Mouse (Mus musculus) neutrophil, adult 5-6 weeks (primary cell): ENCODE results near the gene Gtsf1. TPM values are rescaled to one million over a fixed set of nuclear protein-coding genes. Genes with fewer than 3 reads are reported as not detected.

Experiments
- ATAC-seq: fragments of 151-379, 151-347 bp; 2 replicates; pipeline ENCODE4 v1.8.0; 2017; ENCODE audit warnings: mild to moderate bottlenecking, moderate TSS enrichment; ENCODE audit not compliant: insufficient number of reproducible peaks, poor library complexity, low FRiP score, severe bottlenecking; ENCODE audit errors: extremely low read depth
- total RNA-seq: library from RNA; stranded (forward); fragments of 200-1000 nt; gene quantifications from 2 replicates; pipeline ENCODE4 v1.2.3, GENCODE M21; 2017

The Gtsf1 gene
- total RNA-seq, 1 experiment from 2014 or later, result not detected

- peak; percentile 62 for ATAC-seq
Observed at GRCm38 (mm10) chr15:103361269-103361668, 69.0 kb downstream of the Gtsf1 start.

DNA sequence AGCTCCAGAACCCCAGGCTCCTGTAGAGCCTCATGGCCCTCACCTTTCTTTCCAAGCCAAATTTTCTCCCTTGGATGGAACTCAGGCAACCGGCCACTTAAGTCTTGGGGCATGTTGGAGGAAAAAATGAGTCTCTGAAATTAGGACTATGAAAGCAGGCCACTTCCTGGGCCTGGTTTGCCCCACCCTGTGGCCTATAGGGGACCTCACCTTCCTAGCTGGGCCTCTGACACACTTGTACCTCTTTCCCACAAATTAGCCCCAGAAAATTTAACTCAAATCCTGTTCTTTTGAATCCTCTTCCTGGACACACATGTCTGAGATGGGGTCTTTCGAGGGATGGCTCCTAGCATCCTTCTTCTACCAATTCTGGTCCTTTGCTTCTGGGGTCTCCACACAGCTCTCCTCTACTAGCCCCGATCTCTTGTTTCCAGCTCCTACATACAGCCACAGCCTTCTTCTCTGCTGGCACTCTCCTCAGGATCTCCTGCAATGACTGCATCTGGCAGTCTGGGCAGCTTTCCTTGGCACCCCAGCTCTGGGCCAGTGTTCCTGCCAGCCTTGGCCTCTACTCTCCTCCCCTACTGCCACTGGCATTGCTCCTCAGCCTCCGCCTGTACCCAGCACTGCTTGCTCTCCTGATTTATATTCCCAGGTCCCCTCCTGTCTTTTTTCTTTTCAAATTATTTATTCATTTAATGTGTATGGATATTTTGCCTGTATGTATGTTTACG, 70.2 kb downstream of the Gtsf1 start:
- no peak for ATAC-seq

GRCm38 (mm10) chr15:103359122-103359510, 71.2 kb downstream of the Gtsf1 start:
- ATAC-seq, result no peak

- no peak for ATAC-seq
Observed at GRCm38 (mm10) chr15:103358278-103359121, 71.8 kb downstream of the Gtsf1 start.

- ATAC-seq, result no peak
Observed at GRCm38 (mm10) chr15:103357817-103358216, 72.5 kb downstream of the Gtsf1 start.

- ATAC-seq, result no peak
Observed at GRCm38 (mm10) chr15:103356130-103356529, 74.1 kb downstream of the Gtsf1 start.

- ATAC-seq, result no peak
Observed at GRCm38 (mm10) chr15:103355420-103355819, 74.8 kb downstream of the Gtsf1 start.

GRCm38 (mm10) chr15:103354690-103355089, 75.6 kb downstream of the Gtsf1 start:
- ATAC-seq, result no peak

DNA sequence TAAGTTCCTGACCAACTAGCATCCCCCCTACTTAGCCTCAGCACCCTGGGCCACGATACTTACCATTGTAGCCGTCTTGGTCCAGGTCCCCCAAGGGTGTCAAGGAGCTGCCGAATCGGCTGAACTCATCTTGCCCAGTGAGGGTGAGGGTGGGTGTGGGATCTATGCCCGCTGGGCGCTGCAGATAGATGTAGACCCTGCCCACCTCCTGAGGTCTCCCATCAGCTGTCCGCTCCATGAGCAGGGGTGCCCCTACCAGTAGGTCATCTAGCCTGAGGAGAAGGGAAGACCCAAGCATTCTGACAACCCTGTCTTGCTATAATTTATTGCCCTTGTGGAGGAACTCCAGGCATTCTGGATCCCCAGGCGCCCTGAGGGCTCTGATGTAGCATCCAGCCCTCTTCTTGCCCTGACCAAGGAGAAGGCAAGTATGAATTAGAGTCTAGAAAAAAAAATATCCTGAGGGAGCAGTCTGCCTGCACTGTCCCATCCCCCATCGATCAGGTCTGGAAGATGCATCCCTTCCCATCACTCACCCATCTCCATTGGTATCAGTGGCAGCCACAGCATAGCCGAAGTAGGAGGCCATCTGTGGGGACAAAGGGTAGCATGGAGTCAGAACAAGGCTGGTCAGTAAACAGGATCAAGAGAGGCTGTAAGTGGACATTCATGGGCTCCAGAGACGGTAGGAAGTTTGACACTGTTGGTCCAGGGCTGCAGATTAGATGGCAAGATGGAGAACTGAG, 76.6 kb downstream of the Gtsf1 start:
- ATAC-seq, result no peak

DNA sequence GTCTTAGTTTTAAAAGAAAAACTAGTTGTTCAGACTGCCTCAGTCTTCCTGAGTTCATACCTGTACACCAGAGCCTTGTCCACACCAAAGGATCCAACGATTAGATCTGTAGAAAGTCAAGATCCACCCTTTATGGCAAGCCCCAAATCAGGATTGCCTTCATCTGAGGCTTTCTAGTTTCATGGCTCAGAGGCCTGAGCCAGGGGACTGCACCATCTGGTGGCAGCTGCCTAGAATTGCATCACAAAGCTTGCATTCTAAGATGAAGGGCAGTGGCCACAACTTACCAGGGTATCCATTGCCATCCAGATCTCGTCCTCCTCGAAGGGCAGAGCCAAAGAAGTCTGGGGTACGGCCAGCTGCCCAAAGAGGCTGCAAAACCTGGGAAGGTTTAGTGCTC, 77.4 kb downstream of the Gtsf1 start:
- peak; percentile 72 for ATAC-seq

Other genes starting within 250 kb of the Gtsf1 start
- 22.6 and 25.5 TPM in 2 replicates for gene Cbx5, start 190.7 kb downstream of the Gtsf1 start, total RNA-seq
- 345 and 352 TPM in 2 replicates for gene Hnrnpa1, start 190.0 kb downstream of the Gtsf1 start, total RNA-seq
- gene Nfe2, start 172.1 kb downstream of the Gtsf1 start, total RNA-seq, result 195 and 199 TPM in 2 replicates
- gene Copz1, start 157.8 kb downstream of the Gtsf1 start, total RNA-seq, result 47.4 and 48.1 TPM in 2 replicates
- 0.49 TPM in 1 of 2 replicates, not detected in the other for gene Gpr84, start 119.9 kb downstream of the Gtsf1 start, total RNA-seq
- 1.9 and 3.1 TPM in 2 replicates for gene Zfp385a, start 90.4 kb downstream of the Gtsf1 start, total RNA-seq
- gene Itga5, start 63.7 kb downstream of the Gtsf1 start, total RNA-seq, result 11.8 and 15.2 TPM in 2 replicates
- gene Gtsf2, start 18.0 kb upstream of the Gtsf1 start, total RNA-seq, result not detected in 2 replicates
- 360 and 385 TPM in 2 replicates for gene Nckap1l, start 23.3 kb upstream of the Gtsf1 start, total RNA-seq
- gene Pde1b, start 72.6 kb upstream of the Gtsf1 start, total RNA-seq, result 68.0 and 76.0 TPM in 2 replicates
- gene Ppp1r1a, start 107.5 kb upstream of the Gtsf1 start, total RNA-seq, result not detected in 2 replicates
- not detected in 2 replicates for gene Glycam1, start 134.6 kb upstream of the Gtsf1 start, total RNA-seq